Mouse (Mus musculus): ENCODE results near the gene Nsmce3.

Gene Nsmce3

DNA sequence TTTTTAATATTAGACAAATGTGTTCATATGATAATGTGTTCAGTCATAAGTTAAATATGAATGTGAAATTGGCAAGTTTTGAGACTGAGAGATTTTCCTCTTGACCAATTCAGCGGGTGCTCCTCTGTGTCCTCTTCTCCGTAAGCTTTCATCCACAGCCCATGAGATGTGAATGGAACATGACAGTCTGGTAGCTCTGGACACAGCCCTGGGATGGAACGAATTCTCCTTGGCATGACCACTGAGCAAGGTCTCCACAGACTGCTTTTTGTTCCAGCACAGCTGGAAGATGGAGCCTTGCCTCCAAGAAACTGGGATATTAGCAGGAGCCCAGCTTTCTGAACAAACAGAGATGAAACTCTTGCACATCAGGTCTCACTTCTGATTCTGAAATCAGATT lies 9.8 kb downstream of the Nsmce3 start:
- no peak for DNase-seq (ENCODE audit: low read depth, low spot score)

DNA sequence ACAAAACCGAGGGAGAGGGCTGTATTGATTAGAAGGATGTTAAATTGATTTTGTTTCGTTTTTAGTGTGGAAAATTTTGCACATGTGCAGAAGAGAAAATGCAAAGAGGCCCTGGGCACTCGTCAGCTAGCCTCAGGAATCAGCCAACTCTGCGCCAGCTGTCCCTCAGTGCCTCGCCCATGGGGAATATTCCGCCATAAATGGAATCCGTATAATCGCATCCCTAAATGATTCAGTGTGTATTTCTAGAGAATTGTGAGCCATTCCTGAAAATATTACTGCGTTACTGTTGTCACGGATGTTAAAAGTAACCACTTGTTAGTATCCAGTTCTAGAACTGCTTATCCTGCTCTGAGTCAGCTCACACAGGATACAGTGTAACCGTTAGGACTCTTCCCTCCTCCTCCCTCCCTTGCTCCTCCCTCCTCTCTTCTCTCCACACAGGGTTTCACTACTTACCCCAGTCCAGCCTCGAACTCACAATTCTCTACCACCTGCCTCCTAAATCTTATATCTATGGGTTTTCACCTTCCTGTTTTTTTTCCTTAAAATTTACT lies 16.2 kb downstream of the Nsmce3 start:
- no peak for DNase-seq (ENCODE audit: low read depth, low spot score)

DNA sequence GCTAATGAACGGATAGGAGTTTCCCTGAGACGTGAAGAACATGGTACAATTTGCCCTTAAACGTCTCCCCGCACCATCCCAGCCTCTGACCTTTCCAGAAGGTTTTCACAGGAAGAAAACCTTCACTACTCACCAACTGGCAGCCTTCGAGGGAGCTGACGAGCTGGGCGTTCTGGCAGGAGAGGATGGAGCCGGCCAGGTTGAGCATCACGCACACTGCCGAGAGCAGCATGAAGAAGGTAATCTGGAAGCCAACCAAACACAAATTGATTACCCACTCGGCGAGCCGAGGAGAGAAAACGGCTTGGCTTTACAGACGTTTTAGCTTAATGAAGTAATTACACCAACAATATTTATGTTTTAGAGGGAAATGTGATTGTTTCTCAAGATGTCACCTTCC lies 16.8 kb downstream of the Nsmce3 start:
- no peak for DNase-seq (ENCODE audit: low read depth, low spot score)

DNA sequence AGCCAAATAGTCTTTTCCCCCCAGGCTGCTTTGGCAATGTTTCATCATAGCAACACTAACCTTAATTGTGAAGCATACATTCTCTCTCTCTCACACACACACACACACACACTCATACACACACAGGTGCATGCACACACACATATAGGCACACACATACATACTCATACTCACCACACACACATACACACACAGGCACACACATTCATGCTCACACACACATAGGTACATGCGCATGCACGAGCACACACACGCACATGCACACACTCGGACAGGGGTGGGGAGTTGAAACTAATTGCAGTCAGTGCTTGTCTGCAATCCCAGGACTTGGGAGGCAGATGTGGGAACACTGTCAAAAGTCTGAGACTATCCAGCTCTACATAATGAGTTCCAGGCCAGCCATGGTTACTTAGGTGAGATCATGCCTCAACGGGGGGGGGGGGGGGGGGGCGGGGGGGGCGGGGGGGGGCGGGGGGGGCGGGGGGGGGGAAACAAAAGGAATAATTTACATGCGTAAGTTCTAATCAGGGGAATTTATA lies 17.3 kb downstream of the Nsmce3 start:
- no peak for DNase-seq (ENCODE audit: low read depth, low spot score)

DNA sequence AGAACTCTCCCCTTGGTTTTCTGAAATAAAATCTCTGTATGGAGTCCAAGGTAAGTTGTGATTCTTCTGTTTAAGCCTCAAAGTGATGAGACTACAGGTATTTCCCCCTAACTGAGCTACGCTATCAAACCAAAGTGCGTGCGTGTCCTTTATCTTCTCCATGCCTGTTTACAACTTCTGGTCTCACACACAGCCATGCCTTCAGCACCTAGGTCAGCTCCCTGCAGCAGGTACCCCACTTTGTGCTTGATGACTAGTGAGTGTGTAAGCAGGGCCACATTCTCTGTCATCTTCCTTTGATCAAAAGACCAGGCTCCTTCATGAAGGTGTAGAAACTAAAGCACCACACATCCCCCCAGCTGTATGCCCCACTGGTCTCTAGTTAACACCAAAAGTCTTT lies 22.0 kb downstream of the Nsmce3 start:
- no peak for DNase-seq (ENCODE audit: low read depth, low spot score)

DNA sequence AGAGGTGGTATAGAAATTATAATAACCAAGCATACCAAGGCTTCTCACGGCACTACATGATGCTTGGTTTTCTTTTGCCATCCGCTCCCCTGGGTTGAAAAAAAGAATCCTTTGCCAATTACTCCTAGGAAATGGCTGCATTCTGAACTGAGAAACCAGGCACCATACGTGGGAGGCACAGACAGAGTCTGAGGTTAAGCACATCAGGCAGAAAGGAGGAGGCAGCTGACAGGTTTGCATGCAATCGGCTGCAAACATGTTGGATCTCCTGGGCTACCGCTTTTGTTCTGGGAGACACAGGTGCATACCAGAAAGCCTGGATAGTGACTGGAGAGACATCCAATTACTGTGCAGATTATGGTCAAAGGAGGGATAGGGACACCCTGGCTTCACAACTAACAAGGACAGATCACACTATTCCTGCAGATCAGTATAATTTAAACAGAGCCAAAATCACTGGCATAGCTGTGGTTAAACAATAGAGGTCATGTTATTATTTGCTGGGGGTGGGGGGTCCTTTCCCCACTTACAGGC lies 25.4 kb downstream of the Nsmce3 start:
- no peak for DNase-seq (ENCODE audit: low read depth, low spot score)

DNA sequence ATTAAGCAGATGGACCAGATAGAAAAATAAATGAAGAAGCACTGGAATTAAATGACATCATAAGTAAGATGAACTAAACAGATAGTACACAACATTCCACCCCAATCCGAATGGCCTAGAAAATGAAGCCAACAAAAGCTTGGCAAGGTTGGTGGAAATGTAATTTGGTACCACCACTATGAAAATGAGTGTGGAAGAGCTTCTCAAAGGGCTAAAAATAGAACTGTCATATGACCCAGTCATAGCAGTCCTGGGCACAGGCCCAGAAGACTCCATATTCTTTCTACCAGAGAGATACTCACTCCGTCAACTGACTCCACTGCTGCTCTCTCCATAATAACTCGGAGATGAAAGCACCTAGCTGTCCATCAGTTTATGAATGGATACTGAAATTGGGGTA lies 26.7 kb downstream of the Nsmce3 start:
- no peak for DNase-seq (ENCODE audit: low read depth, low spot score)

DNA sequence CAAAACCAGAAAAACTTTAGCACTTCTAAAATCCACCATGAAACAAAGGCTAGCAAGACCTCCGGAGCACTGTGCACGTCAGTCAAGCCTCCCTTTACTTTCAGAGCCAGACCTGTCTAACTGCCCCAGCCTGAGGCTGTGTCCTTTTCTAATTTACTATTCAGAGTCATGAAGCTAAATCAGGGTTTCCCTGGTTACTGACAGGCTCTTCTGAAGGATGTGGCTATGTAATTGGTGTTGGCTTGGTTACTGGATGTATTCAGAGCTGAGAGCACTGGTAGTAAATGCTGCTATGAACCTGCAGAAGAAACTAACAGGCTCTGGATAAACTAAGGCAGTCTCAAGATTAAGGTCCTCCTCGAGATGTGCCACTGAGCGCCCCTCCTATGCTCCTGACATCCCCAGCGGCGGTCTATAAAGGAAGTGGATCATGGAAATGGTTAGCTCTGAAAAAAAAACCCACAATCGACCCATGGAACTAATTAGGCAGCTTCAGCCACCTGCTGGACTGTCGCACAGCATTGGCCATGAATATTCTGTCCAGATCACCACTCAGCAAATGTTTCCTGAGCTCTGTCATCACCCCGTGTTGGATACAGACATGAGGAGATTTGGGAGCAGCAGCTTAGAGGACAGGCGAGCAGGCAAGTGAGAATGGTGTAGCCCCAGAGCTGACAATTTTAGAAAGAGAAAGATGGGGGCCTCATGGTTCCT lies 31.7 kb downstream of the Nsmce3 start:
- DNase-seq (ENCODE audit: low read depth, low spot score): no peak

DNA sequence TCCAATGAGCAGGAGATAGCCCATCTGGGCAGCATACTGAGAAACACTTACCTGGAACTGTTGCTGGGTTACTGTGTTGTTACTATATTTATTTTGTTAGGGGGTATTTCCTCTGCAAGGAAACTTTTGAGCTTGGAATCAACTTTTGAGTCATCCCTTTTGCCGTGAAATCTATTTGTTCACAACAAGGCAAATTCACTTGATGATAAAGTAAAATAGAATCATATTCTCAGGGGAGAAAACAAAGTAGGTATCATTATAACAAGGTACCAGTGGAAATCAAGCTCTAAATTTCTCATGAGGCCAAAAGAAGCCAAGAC lies 32.3 kb downstream of the Nsmce3 start:
- DNase-seq (ENCODE audit: low read depth, low spot score): no peak

DNA sequence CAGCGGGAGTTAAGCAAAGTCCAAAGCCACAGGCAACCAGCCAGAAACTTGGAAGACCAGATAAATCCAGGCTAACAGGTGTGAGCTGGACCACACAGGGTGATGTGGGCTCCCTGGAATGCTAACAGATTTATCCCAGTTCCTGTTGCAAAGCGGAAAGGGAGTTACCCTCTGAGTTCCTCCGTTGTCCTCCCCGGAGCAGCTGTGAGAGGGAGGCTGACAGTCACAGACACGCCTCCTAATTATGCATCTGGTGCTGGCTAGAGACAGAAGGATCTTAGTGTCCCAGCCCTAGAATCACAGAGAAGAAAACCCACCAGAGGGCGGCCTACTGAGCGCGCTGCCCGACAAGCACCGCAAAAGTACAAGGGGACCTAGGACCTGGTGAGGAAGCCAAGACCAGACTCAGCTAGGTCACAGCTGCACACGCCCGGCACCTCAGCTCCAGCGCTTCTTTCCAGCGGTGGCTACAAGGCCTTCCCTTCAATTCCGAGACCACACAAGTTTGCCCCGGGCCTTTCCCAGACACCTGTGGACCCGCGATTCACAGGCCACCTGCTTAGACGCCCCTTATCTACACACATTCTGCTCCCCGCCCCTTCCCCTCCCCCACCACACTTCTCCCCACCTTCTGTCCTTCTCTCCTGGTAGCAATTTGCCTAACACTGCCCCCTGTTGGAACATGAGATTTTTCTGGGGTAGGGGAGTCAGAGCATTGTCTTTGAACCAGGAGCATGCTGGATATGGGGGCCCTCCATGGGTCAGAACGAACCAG lies 32.8 kb downstream of the Nsmce3 start:
- no peak for DNase-seq (ENCODE audit: low read depth, low spot score)

DNA sequence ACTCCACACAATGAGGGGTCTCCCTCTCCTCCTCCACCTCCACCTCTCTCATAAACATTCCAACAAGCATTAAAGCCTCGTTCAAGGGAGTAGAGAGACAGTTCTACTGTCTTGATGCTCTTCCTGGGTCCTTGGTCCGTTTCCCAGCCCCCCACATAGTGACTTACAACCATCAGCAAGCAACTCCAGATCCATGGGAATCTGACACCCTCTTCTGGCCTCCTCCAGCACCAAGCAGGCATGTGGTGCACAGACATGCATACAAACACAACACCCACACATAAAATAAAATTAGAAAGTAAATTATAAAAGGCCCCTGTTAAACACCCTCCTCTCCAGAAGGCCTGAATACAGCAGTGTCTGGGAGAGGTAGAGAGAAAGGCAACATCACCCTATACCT lies 33.5 kb downstream of the Nsmce3 start:
- DNase-seq (ENCODE audit: low read depth, low spot score): no peak

DNA sequence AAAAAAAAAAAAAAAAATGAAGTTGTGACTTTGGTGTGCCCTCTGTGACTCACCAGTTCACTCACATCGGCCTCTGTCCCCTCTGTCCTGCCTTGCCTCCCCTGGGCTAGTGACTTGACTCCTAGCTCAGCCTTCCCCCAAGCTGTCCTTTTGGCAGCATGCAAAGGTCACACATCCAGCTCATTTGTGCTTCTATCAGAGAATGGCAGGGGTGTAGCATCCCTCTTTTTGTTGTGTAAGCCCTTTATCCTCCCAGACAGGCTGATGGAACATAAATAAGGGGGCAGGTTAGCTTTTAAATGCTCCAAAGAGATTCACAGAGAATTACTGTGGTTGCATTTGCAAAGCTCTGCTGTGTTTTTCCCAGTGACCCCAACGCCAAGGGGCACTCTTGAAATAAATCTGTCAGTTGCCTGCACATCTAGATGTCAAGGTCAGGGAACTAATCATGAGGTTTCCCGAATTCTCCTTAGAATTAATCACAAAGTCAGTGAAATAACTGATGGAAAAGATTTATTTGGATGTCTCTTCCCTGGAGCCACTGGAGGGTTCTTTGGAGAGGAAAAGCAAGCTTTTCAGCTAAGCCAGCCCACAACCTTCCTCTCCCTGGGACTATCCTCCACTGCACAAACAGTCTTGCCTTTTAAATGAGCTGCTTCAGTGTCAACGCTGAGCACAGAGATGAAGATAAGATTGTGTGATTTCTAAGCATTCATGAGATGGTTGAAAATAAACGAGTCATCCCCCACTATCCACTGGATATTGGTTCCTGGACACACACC lies 42.4 kb downstream of the Nsmce3 start:
- DNase-seq (ENCODE audit: low read depth, low spot score): no peak

DNA sequence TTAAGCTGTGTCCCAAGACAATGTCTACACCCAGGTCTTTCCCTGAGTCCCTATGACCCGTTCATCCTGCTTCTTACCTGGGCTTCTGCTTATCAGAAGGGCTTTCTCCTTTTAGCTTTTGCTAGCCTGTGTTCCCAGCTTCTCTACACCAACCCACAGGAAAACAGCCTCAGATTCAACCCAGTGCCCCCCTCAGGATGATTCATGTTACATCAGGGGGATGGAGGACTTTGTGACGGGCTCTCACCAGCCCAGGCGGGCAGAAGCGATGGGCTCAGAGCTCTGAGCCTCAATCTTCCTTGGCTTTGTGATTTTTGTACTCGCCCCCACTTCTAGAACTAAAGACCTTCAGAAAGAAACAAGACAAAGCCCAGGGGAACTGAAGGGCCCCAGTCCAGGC lies 51.7 kb downstream of the Nsmce3 start:
- no peak for DNase-seq (ENCODE audit: low read depth, low spot score)

DNA sequence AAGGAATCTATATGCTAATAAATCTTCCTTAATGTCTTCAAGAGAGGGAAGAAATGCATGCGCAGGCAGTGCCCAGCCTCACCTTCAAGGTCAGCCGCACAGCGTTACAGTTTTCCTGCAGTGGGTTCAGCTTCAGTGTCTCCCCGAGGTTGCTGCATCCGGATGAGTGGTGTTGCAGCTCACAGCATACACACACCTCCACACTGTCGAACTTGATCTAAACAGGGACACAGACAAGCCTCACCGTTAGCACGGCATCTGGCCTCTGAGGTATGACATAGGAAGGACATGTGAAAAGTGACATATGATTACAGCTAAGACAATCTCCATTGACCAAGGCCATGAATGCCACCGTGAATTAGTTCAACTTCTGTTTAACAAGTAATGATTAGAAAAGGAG lies 53.1 kb downstream of the Nsmce3 start:
- DNase-seq (ENCODE audit: low read depth, low spot score): no peak

Measured in retina, adult 2 months (tissue).